Mouse (Mus musculus): Measurements from ENCODE around the gene Vkorc1l1.

DNA sequence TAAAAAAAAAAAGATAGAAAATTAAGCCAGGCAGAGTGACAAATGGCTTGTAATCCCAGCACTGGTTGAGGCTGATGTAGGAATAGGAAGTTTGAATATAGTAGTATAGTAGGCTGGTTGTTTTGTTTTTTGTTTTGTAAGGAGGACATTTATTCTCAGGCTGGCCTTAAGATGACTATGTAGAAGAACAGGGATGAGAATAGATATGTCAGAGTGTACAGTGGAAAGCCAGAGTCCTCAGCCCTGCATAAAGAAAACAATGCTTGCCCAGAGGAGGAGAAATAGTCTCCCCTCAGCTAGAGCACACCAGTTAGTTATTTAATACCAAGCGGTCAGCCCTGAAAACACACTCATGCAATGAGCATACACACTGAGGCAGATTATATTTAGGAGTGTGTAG lies 43.3 kb upstream of the Vkorc1l1 start, which contains the start of gene Phkg1:
- no peak for TF ChIP-seq CTCF (IDR thresholded peaks at IDR 0.05 in 2 of 3, conservative IDR thresholded peaks at IDR 0.05 in 1 of 3; ENCODE audit: control insufficient read depth in 1 of 3, insufficient read depth in 1 of 3, low read depth in 2 of 3, low read length in 3 of 3, poor library complexity in 1 of 3, severe bottlenecking in 1 of 3)
- TF ChIP-seq MYC (IDR thresholded peaks at IDR 0.05; ENCODE audit: low read depth, low read length): no peak
- no peak for TF ChIP-seq POLR2A (IDR thresholded peaks at IDR 0.05; ENCODE audit: control insufficient read depth in 1 of 2, insufficient read depth in 1 of 2, low read depth in 1 of 2, low read length in 2 of 2, poor library complexity in 1 of 2)
- no peak for TF ChIP-seq TAL1 (IDR thresholded peaks at IDR 0.05; ENCODE audit: low read length)
- no peak for TF ChIP-seq NELFE (IDR thresholded peaks at IDR 0.05; ENCODE audit: low read depth, low read length)
- TF ChIP-seq E2F4 (IDR thresholded peaks at IDR 0.05; ENCODE audit: borderline replicate concordance, low read depth, low read length): no peak
- no peak for TF ChIP-seq TCF12 (IDR thresholded peaks at IDR 0.05; ENCODE audit: low read depth, low read length)
- no peak for TF ChIP-seq POLR2AphosphoS2 (IDR thresholded peaks at IDR 0.05; ENCODE audit: low read length)
- TF ChIP-seq MAX (IDR thresholded peaks at IDR 0.05; ENCODE audit: low read length): no peak
- TF ChIP-seq MXI1 (IDR thresholded peaks at IDR 0.05; ENCODE audit: low read depth, low read length): no peak
